Mouse (Mus musculus) heart, adult 9 months (tissue): ENCODE data around the gene Aqp11.

Source experiments
- DNase-seq, 2 experiments: peaks; one replicate each; pipeline ENCODE4 v3.0.0; 2022; ENCODE audit warnings: low spot score in 2 of 2

The Aqp11 gene

DNA sequence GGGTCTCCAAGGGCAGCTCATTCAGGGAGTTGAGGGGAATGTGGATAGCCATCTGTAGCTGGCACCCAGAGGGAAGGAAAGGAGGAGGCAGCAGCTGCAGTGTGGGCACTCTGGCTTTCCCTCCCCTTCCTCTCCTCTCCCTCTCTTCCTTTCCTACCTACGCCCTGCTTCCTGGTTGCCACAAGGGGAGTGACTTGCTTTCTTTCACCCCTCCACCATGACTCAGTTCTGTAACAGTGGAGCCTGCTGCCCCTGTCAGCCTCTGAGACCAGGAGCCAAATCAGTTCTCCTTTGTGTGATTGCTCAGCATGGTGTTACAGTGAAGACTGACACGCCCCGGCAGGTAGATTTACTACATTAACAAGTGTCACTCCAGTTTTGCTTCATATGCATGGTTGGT lies 28.9 kb downstream of the Aqp11 start:
- DNase-seq: no peak

DNA sequence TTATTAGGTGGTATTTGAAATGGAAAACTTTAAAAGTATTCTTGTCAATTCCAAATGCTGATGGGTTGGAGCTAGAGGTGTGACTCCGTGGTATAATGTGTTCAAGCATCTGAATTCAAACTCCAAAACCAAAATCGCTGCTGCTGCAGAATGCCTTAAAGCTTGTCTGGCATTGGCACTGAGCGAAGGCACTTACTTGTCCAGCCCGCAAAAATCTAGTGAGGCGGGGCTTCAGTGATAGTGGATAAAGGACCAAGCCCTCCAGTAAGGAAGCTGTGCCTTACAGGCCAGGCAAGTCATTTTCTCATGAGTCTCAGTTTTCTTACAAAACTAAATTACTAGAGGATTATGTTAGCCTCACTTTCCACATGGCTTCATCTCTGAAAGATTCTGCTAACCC lies 30.3 kb downstream of the Aqp11 start:
- no peak for DNase-seq

DNA sequence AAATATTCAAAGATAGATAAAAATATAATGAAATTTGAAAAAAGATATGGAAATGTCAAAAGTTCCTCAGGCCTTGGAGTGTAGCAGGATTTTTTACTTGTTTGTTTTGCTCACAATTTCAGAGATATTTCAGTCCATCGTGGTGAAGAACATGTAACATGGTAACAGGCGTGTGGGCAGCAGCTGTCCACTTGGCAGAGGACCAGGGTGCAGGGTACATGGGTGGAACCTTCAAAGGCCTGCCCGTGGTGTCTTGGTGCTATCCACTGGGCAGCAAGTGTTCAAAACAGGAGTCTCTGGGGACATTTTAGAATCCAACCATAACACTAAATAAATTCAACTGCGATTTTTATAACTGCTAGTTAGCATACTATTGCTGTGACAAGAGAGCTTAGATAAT lies 31.0 kb downstream of the Aqp11 start:
- no peak for DNase-seq

DNA sequence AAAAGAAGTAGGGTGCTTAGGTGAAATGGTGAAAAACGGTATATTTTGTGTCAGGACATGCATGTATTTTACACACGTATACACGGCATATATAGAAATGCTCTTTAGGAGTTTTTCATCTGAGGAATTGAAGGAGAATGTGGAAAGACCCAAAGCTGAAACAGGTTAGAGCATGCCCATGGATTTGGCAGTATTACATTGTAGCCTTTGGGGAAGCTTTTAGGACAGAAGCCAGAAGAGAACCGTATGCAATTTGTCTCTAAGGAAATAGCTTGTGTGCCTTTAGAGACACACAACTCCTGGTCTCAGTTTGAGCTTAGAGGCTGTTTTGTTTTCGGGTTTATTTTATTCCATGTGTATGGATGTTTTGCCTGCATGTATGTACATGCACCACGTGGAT lies 37.0 kb downstream of the Aqp11 start:
- DNase-seq: no peak

DNA sequence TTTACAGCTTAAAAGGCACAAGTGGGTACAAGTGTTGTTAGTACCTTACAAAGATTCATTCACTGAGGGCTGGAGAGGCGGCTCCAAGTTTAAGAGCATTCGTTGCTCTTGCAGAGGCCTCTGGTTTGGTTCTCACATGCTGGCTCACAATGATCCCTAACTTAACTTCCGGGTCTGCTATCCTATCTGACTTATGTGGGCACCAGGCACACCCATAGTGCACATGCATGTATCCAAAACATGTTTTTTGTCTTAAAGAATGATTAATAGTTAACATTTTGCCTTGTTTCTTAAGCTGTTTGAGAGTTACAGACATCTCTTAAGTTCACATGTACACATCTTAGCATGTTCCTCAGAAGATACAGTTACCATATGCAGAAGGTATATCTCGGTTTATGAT lies 37.9 kb downstream of the Aqp11 start:
- DNase-seq: no peak

DNA sequence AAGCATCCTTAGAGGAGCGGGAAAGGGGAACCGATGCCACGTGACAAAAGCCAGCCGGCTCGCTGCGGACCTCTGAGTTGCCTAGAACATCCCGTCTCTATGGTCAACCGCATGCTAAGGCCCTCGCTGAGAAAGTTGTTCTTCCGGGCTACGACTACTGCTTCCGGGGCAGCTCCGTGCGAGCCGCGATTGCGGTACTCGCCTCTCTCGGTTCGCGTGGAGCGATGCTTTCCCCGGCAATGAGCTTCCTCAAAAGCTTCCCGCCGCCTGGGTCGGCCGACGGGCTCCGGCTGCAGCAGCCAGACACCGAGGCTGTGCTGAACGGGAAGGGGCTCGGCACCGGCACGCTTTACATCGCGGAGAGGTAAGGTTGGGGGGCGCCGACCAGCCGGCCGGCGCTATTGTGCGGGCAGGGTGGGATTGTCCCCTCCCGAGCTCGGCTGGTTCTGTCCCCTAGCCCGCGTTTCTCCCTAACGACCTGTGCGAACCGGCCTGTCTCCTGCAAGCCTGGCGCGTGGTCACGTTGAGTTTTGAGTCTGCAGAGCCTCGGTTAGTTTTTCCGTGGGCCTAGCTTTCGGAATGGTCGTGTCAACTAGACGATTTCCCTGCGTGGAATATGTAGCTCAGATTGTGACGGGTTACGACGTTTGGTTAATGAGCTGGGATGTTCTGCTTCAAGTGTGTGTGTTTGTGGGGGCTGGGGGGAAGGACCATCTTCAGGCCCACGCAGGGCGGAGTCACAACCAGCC lies 41.4 kb downstream of the Aqp11 start, which contains the start of gene Clns1a:
TSS of gene Clns1a (plus strand) at position 129 of the 749 bp plus-strand sequence.
- peak; percentile 88 to 91 for DNase-seq

DNA sequence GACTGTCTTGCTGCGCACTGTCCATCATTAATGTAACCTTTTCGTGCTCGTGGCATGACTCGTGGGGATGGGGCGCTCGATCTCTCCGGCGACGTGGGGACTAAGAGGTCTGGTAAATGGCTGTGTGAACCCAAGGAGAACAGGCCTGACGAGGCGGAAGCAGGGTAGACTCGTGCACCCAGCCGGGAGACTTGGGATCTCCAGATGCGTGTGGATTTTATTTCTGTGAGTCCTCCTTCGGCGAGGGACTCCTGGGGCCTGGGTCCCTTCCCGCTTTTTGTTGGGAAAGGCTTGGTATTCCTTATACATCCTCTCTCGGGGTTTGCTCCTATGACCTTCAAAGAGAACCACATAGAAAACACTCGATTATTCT lies 42.0 kb downstream of the Aqp11 start:
- no peak for DNase-seq

DNA sequence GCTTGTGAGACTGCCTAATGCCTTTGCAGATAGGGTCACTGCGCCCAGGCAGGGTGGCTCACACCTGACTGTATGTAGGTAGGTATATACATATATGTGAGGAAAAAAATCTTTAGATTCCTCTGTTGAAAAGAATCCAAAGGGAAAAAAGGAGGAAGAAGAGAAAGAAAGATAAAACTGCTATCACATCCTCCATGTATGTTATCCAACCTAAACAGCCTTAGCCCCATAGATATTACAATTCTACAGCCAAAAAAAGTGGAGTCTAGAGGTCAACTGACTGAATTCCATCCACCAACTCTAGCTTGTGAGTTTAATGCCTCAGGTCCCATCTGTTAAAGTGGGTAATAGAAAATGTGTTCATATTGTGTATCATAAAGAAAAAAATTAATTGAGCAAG lies 42.6 kb downstream of the Aqp11 start:
- no peak for DNase-seq

DNA sequence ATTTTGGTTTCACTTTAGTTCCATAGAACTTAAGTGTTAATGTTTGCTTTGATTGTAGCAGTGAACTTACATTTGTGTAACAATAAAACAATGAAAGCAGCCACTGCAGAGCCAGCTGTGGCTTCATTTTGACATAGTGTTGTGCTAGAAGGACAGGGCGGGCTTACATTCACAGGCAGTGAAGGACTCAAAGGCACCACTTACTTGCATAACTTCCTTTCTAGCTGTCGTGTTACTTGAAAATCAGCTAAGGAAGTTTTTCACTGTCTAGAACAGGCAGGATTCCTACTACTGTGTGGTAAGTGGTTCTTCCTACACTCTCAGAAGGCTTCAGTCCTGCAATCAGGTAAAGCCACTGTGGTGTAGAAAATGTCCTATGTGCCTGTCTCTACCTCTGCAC lies 50.3 kb downstream of the Aqp11 start:
- no peak for DNase-seq

DNA sequence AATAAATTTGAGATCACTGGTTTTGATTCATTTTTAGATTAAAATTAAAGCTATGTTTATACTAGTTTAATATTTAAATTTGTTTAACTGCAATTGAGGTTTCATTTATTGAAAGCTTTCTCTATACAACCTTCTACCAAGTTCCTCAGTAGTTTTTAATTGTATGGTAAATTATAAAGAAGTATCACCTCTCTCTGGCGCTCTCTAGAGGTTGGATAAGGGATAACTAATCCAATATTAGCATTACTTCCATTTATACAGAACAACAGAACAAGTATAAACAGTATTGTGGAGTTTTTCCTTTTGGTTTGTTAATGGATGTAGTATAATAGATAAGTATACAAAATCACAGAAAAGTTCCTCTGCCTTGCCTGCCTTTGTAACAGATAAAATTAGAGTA lies 58.9 kb downstream of the Aqp11 start:
- no peak for DNase-seq
